Mouse (Mus musculus) hindbrain, embryonic 14.5 days (tissue): ENCODE measurements at regions not wholly inside any gene's neighbourhood (a gene's known extent, or its start where the extent isn't known, plus 50 kb on each side); places are given as distances from the start of the nearest gene placed in this dataset.

Experiments used
- ATAC-seq: fragments of 200-750 bp; cut with Nextera tagmentation; 2 replicates; pipeline ENCODE4 v1.8.0; 2017; ENCODE audit warnings: moderate number of reproducible peaks, mild to moderate bottlenecking, moderate TSS enrichment, moderate library complexity; ENCODE audit not compliant: low FRiP score
- DNase-seq: peaks from one replicate; pipeline ENCODE4 v3.0.0-alpha.2; 2015; ENCODE audit warnings: low spot score
- H3K27ac ChIP-seq: fragments of 300-500 bp; sonication (generic); 2 replicates; pipeline ENCODE4 v1.5.1; 2014; ENCODE audit warnings: mild to moderate bottlenecking, moderate library complexity
- H3K27me3 ChIP-seq: fragments of 300-500 bp; sonication (generic); 2 replicates; pipeline ENCODE4 v1.6.1; 2014; ENCODE audit warnings: mild to moderate bottlenecking, low read length, mixed read lengths; ENCODE audit not compliant: control insufficient read depth, insufficient read depth
- H3K36me3 ChIP-seq: fragments of 300-500 bp; sonication (generic); replicated peaks from 2 replicates; pipeline ENCODE4 v1.6.1; 2014; ENCODE audit not compliant: control insufficient read depth, insufficient read depth
- H3K4me1 ChIP-seq: fragments of 300-500 bp; sonication (generic); replicated peaks from 2 replicates; pipeline ENCODE4 v1.6.1; 2014; ENCODE audit warnings: antibody characterized with exemption, low read length, mixed read lengths; ENCODE audit not compliant: control insufficient read depth, insufficient read depth
- H3K4me2 ChIP-seq: fragments of 300-500 bp; sonication (generic); replicated peaks from 2 replicates; pipeline ENCODE4 v1.6.1; 2014; ENCODE audit warnings: mild to moderate bottlenecking, moderate library complexity
- H3K4me3 ChIP-seq: fragments of 300-500 bp; sonication (generic); replicated peaks from 2 replicates; pipeline ENCODE4 v1.5.1; 2014; ENCODE audit warnings: mild to moderate bottlenecking, low read length
- H3K9ac ChIP-seq: fragments of 300-500 bp; sonication (generic); 2 replicates; pipeline ENCODE4 v1.6.1; 2014
- H3K9me3 ChIP-seq: fragments of 300-500 bp; sonication (generic); 2 replicates; pipeline ENCODE4 v1.6.1; 2016; ENCODE audit warnings: low read length; ENCODE audit not compliant: control insufficient read depth
- WGBS: fragments of 180-500 bp; shearing (Covaris S2); extraction: QIAGEN DNeasy Blood & Tissue Kit; methylation state at CpG from one replicate; pipeline ENCODE4 v1.1.7; 2014; 5-methylcytosine and 5-hydroxymethylcytosine counted together

- 77% methylated on average over 6 of the region's 6 CpGs for WGBS
- DNase-seq (no peak), ATAC-seq (no peak)
- Histone ChIP-seq H3K27me3 (no peaks in the 10 kb centered on the region), H3K27ac (no peak overlapping the region), H3K4me2 (no peak overlapping the region), H3K9me3 (no peaks in the 10 kb centered on the region), H3K9ac (no peak overlapping the region), H3K36me3 (no peaks in the 10 kb centered on the region), H3K4me1 (no peaks in the 10 kb centered on the region), H3K4me3 (no peak overlapping the region)
These were observed 53.0 kb upstream of the Egln3 start for GRCm38 (mm10) chr12:54256506-54257128.
